Mouse (Mus musculus): ENCODE measurements around the gene Usp15. TPM values are rescaled to one million over a fixed set of nuclear protein-coding genes. Genes with fewer than 3 reads are reported as not detected.

The Usp15 gene
- polyA plus RNA-seq, 1 experiment from 2014 or later = 72.1 TPM

GRCm38 (mm10) chr10:123165542-123165941 lies 31.3 kb downstream of the Usp15 start:
- Histone ChIP-seq H3K4me1 (no peaks in the 10 kb centered on the region), H3K9me3 (replicated peaks) (no peaks in the 10 kb centered on the region), H3K27me3 (no peaks in the 10 kb centered on the region), H3K9ac (no peak overlapping the region), H3K4me3 (replicated peaks) (no peak overlapping the region), H3K4me2 (no peak overlapping the region), H3K36me3 (peaks cover 52% of the 10 kb centered on the region), H3K27ac (no peak overlapping the region)
- ATAC-seq (replicated peaks; ENCODE audit: low FRiP score) = no peak
- 91% methylated on average over 3 of the region's 3 CpGs for WGBS

GRCm38 (mm10) chr10:123160508-123160907 lies 36.3 kb downstream of the Usp15 start:
- Histone ChIP-seq H3K9me3 (replicated peaks) (no peaks in the 10 kb centered on the region), H3K27me3 (no peaks in the 10 kb centered on the region), H3K4me2 (no peak overlapping the region), H3K4me1 (no peaks in the 10 kb centered on the region), H3K4me3 (replicated peaks) (no peak overlapping the region), H3K36me3 (peaks cover 53% of the 10 kb centered on the region), H3K27ac (no peak overlapping the region), H3K9ac (no peak overlapping the region)
- WGBS = 68% methylated on average over 6 of the region's 6 CpGs
- ATAC-seq (replicated peaks; ENCODE audit: low FRiP score) = peak; percentile 87

- no peak for ATAC-seq (replicated peaks; ENCODE audit: low FRiP score)
- peaks cover 54% of the 10 kb centered on the region for H3K36me3 ChIP-seq
- 73% methylated on average over 7 of the region's 7 CpGs for WGBS
These were observed 37.5 kb downstream of the Usp15 start for GRCm38 (mm10) chr10:123159316-123159715.

DNA sequence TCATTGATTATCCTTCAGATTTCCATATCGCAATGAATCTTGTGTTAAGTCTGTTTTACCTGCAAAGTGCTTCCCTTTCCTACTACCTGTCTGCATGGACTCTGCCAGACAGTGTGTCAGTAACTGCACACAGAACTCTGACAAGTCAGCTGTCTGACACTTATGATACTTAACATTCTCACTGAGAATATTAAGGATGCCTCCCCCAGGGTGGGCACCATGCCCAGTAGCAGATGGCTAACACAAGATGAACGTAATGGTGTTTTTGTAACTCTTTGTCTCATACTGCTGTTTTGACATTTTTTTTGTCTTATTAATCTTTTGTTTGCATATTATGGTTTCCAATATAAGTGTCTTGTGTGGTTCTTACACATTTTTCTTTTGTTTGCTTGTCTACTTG lies 40.4 kb downstream of the Usp15 start:
- no peak overlapping the region for H3K9ac ChIP-seq
- no peaks in the 10 kb centered on the region for H3K27me3 ChIP-seq
- peaks cover 55% of the 10 kb centered on the region for H3K36me3 ChIP-seq
- no peaks in the 10 kb centered on the region for H3K9me3 ChIP-seq (replicated peaks)
- 83% methylated on average over 2 of the region's 2 CpGs for WGBS
- no peak for ATAC-seq (replicated peaks; ENCODE audit: low FRiP score)
- H3K4me2 ChIP-seq = no peak overlapping the region
- H3K4me3 ChIP-seq (replicated peaks) = no peak overlapping the region
- H3K4me1 ChIP-seq = no peaks in the 10 kb centered on the region
- H3K27ac ChIP-seq = no peak overlapping the region

More at GRCm38 (mm10) chr10:123159316-123159715, 37.5 kb downstream of the Usp15 start:
- Histone ChIP-seq H3K9ac (no peak overlapping the region), H3K27me3 (no peaks in the 10 kb centered on the region), H3K4me2 (no peak overlapping the region), H3K4me1 (no peaks in the 10 kb centered on the region), H3K27ac (no peak overlapping the region), H3K4me3 (replicated peaks) (no peak overlapping the region), H3K9me3 (replicated peaks) (no peaks in the 10 kb centered on the region)

- 93% methylated on average over 6 of the region's 6 CpGs for WGBS
- Histone ChIP-seq H3K27me3 (no peaks in the 10 kb centered on the region), H3K4me2 (no peak overlapping the region), H3K4me3 (replicated peaks) (no peak overlapping the region), H3K36me3 (peaks cover 57% of the 10 kb centered on the region), H3K27ac (no peak overlapping the region), H3K9me3 (replicated peaks) (no peaks in the 10 kb centered on the region), H3K9ac (no peak overlapping the region), H3K4me1 (no peaks in the 10 kb centered on the region)
- no peak for ATAC-seq (replicated peaks; ENCODE audit: low FRiP score)
These were observed 41.0 kb downstream of the Usp15 start for GRCm38 (mm10) chr10:123155764-123156163.

GRCm38 (mm10) chr10:123153321-123153720 lies 43.5 kb downstream of the Usp15 start:
- Histone ChIP-seq H3K9ac (no peak overlapping the region), H3K9me3 (replicated peaks) (no peaks in the 10 kb centered on the region), H3K4me2 (no peak overlapping the region), H3K36me3 (peaks cover 46% of the 10 kb centered on the region), H3K4me1 (peaks cover 7% of the 10 kb centered on the region), H3K27ac (no peak overlapping the region), H3K4me3 (replicated peaks) (no peak overlapping the region), H3K27me3 (no peaks in the 10 kb centered on the region)
- no peak for ATAC-seq (replicated peaks; ENCODE audit: low FRiP score)
- WGBS = 41% methylated on average over 2 of the region's 2 CpGs

DNA sequence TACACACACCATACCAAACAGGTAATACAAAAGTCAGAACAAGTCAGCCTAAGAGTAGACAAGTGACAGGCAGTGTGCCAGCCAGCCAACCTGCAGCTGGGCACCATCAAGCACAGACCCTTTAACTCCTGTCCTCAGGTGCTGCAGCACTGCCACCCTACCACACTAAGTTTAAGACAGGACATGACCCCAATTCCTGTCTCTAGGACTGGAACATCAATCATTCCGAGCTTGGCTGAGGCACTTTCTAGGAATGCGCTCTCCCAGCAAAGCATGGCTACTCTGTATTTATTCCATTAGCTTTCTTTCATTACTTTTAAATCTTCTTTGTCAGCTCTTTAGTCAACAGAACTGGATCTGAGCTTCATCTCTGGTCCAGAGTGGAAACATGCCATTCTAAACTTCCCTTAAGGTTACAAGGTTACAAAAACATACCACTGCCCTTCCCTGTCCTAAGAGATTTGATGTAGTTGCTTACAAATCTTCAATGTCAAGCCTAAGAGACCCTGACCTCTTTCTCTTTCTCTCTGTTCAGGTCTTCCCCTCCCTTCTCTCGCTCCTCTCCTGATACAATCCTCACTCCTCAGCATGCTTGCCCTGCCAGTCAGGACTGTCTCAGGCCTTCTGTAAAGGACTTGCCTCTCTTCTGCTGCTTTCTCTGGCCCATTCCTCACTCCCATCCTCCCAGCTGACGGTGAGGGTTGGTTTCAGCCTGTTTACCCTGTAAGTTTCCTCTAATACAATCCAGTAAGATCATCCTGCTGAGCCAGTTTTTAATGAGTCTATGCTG lies 48.6 kb downstream of the Usp15 start:
- no peak overlapping the region for H3K27ac ChIP-seq
- ATAC-seq (replicated peaks; ENCODE audit: low FRiP score) = peak; percentile 71
- peaks cover 50% of the 10 kb centered on the region for H3K36me3 ChIP-seq
- H3K4me1 ChIP-seq = peaks cover 15% of the 10 kb centered on the region
- H3K27me3 ChIP-seq = no peaks in the 10 kb centered on the region
- 27% methylated on average over 4 of the region's 4 CpGs for WGBS
- no peak overlapping the region for H3K9ac ChIP-seq
- H3K4me2 ChIP-seq = no peak overlapping the region
- no peaks in the 10 kb centered on the region for H3K9me3 ChIP-seq (replicated peaks)
- no peak overlapping the region for H3K4me3 ChIP-seq (replicated peaks)

DNA sequence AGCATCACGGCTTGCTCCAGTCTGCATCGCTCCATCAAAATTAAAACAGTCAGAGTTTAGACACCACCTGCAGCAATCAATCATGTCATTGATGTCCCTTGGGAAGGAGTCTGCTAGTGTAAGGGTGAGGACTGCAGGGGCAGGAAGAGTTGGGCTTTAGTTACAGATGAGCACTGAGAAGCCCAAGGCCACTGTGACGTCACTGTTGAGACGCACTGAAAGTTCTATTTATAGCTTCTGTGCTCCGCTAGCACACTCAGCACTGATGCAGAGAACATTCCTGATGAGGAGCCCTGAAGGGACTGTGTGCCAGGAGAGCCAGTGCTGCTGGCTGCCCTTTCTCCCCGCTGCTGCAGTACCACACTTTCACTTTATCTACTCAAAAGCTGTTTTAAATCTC lies 49.6 kb downstream of the Usp15 start:
- H3K36me3 ChIP-seq = peaks cover 52% of the 10 kb centered on the region
- H3K27me3 ChIP-seq = no peaks in the 10 kb centered on the region
- H3K4me3 ChIP-seq (replicated peaks) = no peak overlapping the region
- no peak overlapping the region for H3K4me2 ChIP-seq
- H3K9me3 ChIP-seq (replicated peaks) = no peaks in the 10 kb centered on the region
- WGBS = 32% methylated on average over 6 of the region's 6 CpGs
- H3K9ac ChIP-seq = no peak overlapping the region
- H3K4me1 ChIP-seq = peaks cover 15% of the 10 kb centered on the region
- peak; percentile 80 for ATAC-seq (replicated peaks; ENCODE audit: low FRiP score)
- no peak overlapping the region for H3K27ac ChIP-seq

GRCm38 (mm10) chr10:123146349-123146748 lies 50.4 kb downstream of the Usp15 start:
- Histone ChIP-seq H3K9me3 (replicated peaks) (no peaks in the 10 kb centered on the region), H3K27ac (no peak overlapping the region), H3K27me3 (no peaks in the 10 kb centered on the region), H3K9ac (no peak overlapping the region), H3K4me3 (replicated peaks) (no peak overlapping the region), H3K4me1 (peaks cover 15% of the 10 kb centered on the region), H3K36me3 (peaks cover 47% of the 10 kb centered on the region), H3K4me2 (no peak overlapping the region)
- 74% methylated on average over 2 of the region's 2 CpGs for WGBS
- ATAC-seq (replicated peaks; ENCODE audit: low FRiP score) = no peak

GRCm38 (mm10) chr10:123144256-123144655 lies 52.5 kb downstream of the Usp15 start:
- Histone ChIP-seq H3K9me3 (replicated peaks) (no peaks in the 10 kb centered on the region), H3K27ac (no peak overlapping the region), H3K27me3 (no peaks in the 10 kb centered on the region), H3K4me3 (replicated peaks) (no peak overlapping the region), H3K4me2 (no peak overlapping the region), H3K9ac (no peak overlapping the region), H3K36me3 (peaks cover 49% of the 10 kb centered on the region), H3K4me1 (peaks cover 15% of the 10 kb centered on the region)
- 90% methylated on average over 8 of the region's 8 CpGs for WGBS
- ATAC-seq (replicated peaks; ENCODE audit: low FRiP score) = no peak

DNA sequence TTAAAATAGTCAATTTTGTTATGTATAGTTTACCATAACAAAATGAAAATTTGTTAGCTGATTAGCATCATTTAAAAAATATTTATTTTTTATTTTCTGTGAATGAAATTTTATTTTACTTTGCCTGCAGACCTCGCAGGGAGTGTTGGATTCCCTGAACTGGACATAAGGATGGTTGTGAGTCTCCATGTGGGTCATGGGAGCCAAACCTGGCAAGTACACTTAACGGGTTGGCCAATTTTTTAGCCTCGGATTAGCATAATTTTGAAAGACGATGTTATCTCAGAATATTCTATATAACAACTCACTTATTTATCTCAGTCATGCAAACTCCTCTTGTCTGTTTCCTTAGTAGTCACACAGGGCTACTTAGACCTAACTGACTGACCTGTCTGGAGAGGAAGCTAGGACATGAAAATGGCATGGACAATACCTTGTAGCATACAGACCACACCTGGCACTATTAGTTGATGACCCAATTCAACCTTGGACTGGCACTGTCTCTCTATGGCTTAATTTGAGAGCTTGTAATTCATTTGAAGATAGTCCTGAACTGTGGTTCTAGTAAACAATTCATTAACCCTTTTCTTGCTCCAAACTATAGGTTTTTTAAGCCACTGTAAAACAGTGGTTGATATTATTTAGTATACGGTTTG lies 54.3 kb downstream of the Usp15 start:
- H3K4me1 ChIP-seq = peaks cover 3% of the 10 kb centered on the region; the same call in 1 of the 2 replicates
- 93% methylated on average over 5 of the region's 5 CpGs for WGBS
- H3K27ac ChIP-seq = no peak overlapping the region
- no peak overlapping the region for H3K4me2 ChIP-seq
- H3K4me3 ChIP-seq (replicated peaks) = no peak overlapping the region
- no peak for ATAC-seq (replicated peaks; ENCODE audit: low FRiP score)
- H3K27me3 ChIP-seq = no peaks in the 10 kb centered on the region
- H3K9me3 ChIP-seq (replicated peaks) = no peaks in the 10 kb centered on the region
- no peak overlapping the region for H3K9ac ChIP-seq
- peaks cover 50% of the 10 kb centered on the region for H3K36me3 ChIP-seq

DNA sequence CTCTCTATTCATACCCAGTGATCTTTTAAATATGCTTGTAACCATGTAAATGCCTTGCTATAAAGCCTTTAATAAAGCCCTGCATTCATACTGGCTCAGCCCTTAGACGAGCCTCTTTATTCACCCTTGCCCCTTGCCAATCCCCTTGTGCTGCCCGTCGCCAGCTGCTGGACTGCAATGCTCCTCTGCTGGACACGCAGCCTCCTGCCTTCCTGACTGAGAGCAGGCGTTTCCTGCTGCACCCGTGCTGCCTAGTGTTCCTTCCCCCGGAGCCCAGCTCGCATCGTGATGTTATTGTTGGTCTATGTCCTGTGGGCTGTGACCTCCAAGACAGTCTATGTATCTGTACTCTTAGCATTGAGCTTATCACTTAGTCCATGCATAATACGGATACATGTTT lies 61.0 kb downstream of the Usp15 start:
- no peak for ATAC-seq (replicated peaks; ENCODE audit: low FRiP score)
- Histone ChIP-seq H3K9me3 (replicated peaks) (no peaks in the 10 kb centered on the region), H3K27ac (no peak overlapping the region), H3K9ac (no peak overlapping the region), H3K27me3 (no peaks in the 10 kb centered on the region), H3K36me3 (peaks cover 41% of the 10 kb centered on the region), H3K4me1 (no peaks in the 10 kb centered on the region), H3K4me2 (no peak overlapping the region), H3K4me3 (replicated peaks) (no peak overlapping the region)
- WGBS = 74% methylated on average over 10 of the region's 10 CpGs

All from kidney, embryonic 15.5 days (tissue).